Comparison of ENCODE assay signal across 9 mouse cellular contexts in the genomic region with DNA sequence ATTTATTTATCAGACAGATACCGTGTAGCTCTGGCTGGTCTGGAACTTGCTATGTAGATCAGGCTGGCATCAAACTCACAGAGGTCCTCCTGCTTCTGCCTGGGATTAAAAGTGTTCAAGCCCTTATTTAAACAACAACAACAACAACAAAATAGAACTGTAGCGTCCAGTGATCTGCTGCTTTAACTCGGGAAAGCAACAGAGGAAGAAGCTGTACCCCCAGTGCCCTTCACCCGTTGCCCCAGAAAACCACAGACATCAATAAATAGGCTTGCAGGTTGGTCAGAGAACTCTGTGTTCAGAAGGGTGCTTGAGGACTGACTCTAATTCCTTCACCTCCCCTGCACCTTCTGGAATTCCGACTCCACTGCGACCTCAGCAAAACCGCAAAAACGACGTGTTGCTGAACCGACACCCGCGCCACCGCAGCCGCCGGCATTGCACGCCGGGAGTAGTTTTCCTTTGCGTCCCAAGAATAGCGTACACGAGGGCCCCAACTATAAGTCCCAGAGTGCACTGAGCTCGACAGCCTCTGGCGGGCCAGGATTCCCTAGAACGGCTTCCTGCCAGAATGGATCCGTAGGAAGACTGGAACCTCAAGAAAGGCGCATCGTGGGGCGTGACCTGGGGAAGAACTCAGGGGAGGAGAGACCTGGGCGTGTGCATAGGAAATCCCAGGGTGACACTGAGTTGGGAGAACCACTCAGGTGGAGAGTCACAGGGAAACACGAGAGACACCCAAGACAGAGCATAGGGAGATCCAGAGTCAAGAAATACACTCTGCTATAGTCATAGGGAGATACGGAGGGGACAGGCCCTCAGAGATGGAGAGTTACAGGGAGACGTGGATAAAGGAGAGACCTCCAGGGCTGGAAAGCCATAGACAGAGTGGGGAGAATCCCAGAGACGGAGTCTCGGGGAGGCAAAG. TPM values are rescaled to one million over a fixed set of nuclear protein-coding genes. Genes with fewer than 3 reads are reported as not detected.
DNase-seq lines count a peak whose midpoint lies in the region; ATAC-seq and TF ChIP-seq lines count a peak whose summit lies in the region.
"Had no signal": no experiment of that assay in that cellular context is flagged by ENCODE, and none has a peak within 500 bp of the region (broad histone marks: within the 10 kb centered on the region; RNA-seq: fewer than 3 reads in every experiment).

No protein-coding gene starts in this region.

- no peak for DNase-seq in kidney, adult 8-10 months
- peak; percentile 68 for DNase-seq in hindbrain, postnatal 0 days (ENCODE audit: low spot score)
- DNase-seq in lung, postnatal 0 days (ENCODE audit: low spot score) = peak; percentile 76
- no peak for DNase-seq in spleen, adult 12 weeks (ENCODE audit: low spot score)

- peak overlapping the region; percentile 40; the same call in 1 of the 2 replicates for H3K9ac ChIP-seq in kidney, embryonic 14.5 days (ENCODE audit: low read depth, low read length)
- H3K9ac ChIP-seq in forebrain, embryonic 15.5 days (replicated peaks) = peak overlapping the region; percentile 31
- peak overlapping the region; percentile 35; the same call in 1 of the 2 replicates for H3K9ac ChIP-seq in hindbrain, postnatal 0 days (replicated peaks; ENCODE audit: low read length)
- 0 out of 2 replicates have a peak overlapping the region, but pooled peaks have one; percentile 13 for H3K9ac ChIP-seq in lung, postnatal 0 days (replicated peaks; ENCODE audit: low read depth)
- H3K9ac ChIP-seq in stomach, embryonic 15.5 days = no peak overlapping the region

- no peaks in the 10 kb centered on the region for H3K9me3 ChIP-seq in kidney, embryonic 14.5 days (ENCODE audit: control insufficient read depth, low read length)
- no peaks in the 10 kb centered on the region for H3K9me3 ChIP-seq in forebrain, embryonic 15.5 days
- no peaks in the 10 kb centered on the region for H3K9me3 ChIP-seq in hindbrain, postnatal 0 days (ENCODE audit: low read length)
- H3K9me3 ChIP-seq in lung, postnatal 0 days (ENCODE audit: low read length) = no peaks in the 10 kb centered on the region
- H3K9me3 ChIP-seq in stomach, embryonic 15.5 days = no peaks in the 10 kb centered on the region

- H3K36me3 ChIP-seq in kidney, embryonic 14.5 days (ENCODE audit: control insufficient read depth, insufficient read depth, low read length) = peaks cover 17% of the 10 kb centered on the region
- H3K36me3 ChIP-seq in forebrain, embryonic 15.5 days = peaks cover 9% of the 10 kb centered on the region
- peaks cover 15% of the 10 kb centered on the region; the same call in 1 of the 2 replicates for H3K36me3 ChIP-seq in hindbrain, postnatal 0 days (ENCODE audit: insufficient read depth, low read length)
- peaks cover 16% of the 10 kb centered on the region for H3K36me3 ChIP-seq in lung, postnatal 0 days (ENCODE audit: insufficient read depth, low read length)
- H3K36me3 ChIP-seq in stomach, embryonic 15.5 days = peaks cover 5% of the 10 kb centered on the region

- peak overlapping the region; percentile 56 for H3K4me2 ChIP-seq in kidney, embryonic 14.5 days (replicated peaks; ENCODE audit: low read depth, low read length)
- peak overlapping the region; percentile 88 for H3K4me2 ChIP-seq in forebrain, embryonic 15.5 days (replicated peaks)
- H3K4me2 ChIP-seq in hindbrain, postnatal 0 days (ENCODE audit: low read depth, low read length) = peak overlapping the region; percentile 88
- H3K4me2 ChIP-seq in lung, postnatal 0 days (replicated peaks; ENCODE audit: low read depth, low read length) = peak overlapping the region; percentile 54
- peak overlapping the region; percentile 69 for H3K4me2 ChIP-seq in stomach, embryonic 15.5 days

- H3K27ac ChIP-seq in kidney, embryonic 14.5 days (ENCODE audit: low read depth, low read length) = no peak overlapping the region
- H3K27ac ChIP-seq in brown adipose tissue, adult 24 weeks (replicated peaks; ENCODE audit: low read depth, low read length) = peak overlapping the region; percentile 19; the same call in 1 of the 2 replicates
- no peak overlapping the region for H3K27ac ChIP-seq in forebrain, embryonic 15.5 days (replicated peaks)
- no peak overlapping the region for H3K27ac ChIP-seq in hindbrain, postnatal 0 days
- no peak overlapping the region for H3K27ac ChIP-seq in lung, postnatal 0 days (ENCODE audit: low read length)
- H3K27ac ChIP-seq in stomach, embryonic 15.5 days = no peak overlapping the region

- no peak for TF ChIP-seq EP300 in lung, postnatal 0 days (IDR thresholded peaks at IDR 0.05)

- TF ChIP-seq CTCF in hindbrain, postnatal 0 days (IDR thresholded peaks at IDR 0.05; ENCODE audit: low read depth) = no peak
- TF ChIP-seq CTCF in lung, postnatal 0 days (IDR thresholded peaks at IDR 0.05) = no peak

- 7% methylated on average over 33 of the region's 33 CpGs for WGBS in kidney, embryonic 14.5 days
- WGBS in forebrain, embryonic 15.5 days = 7% methylated on average over 33 of the region's 33 CpGs
- WGBS in hindbrain, postnatal 0 days = 8% methylated on average over 33 of the region's 33 CpGs
- WGBS in lung, postnatal 0 days = 4% methylated on average over 33 of the region's 33 CpGs
- 6% methylated on average over 33 of the region's 33 CpGs for WGBS in stomach, embryonic 15.5 days

- peak overlapping the region; percentile 33 for H3K4me3 ChIP-seq in kidney, embryonic 14.5 days (ENCODE audit: low read length)
- H3K4me3 ChIP-seq in brown adipose tissue, adult 24 weeks (ENCODE audit: insufficient read depth, low read depth, low read length) = peak overlapping the region; percentile 45
- H3K4me3 ChIP-seq in forebrain, embryonic 15.5 days = peak overlapping the region; percentile 47
- H3K4me3 ChIP-seq in hindbrain, postnatal 0 days (ENCODE audit: low read length) = peak overlapping the region; percentile 55
- H3K4me3 ChIP-seq in lung, postnatal 0 days (ENCODE audit: low read depth, low read length) = peak overlapping the region; percentile 31
- H3K4me3 ChIP-seq in stomach, embryonic 15.5 days (replicated peaks) = peak overlapping the region; percentile 34

- peaks cover 38% of the 10 kb centered on the region for H3K27me3 ChIP-seq in kidney, embryonic 14.5 days (ENCODE audit: control insufficient read depth, insufficient read depth, low read length)
- peaks cover 3% of the 10 kb centered on the region; the same call in 1 of the 2 replicates for H3K27me3 ChIP-seq in forebrain, embryonic 15.5 days
- H3K27me3 ChIP-seq in hindbrain, postnatal 0 days (ENCODE audit: insufficient read depth, low read length) = no peaks in the 10 kb centered on the region; the same call in 1 of the 2 replicates
- peaks cover 13% of the 10 kb centered on the region; the same call in 1 of the 2 replicates for H3K27me3 ChIP-seq in lung, postnatal 0 days (replicated peaks; ENCODE audit: insufficient read depth, low read length)
- peaks cover 26% of the 10 kb centered on the region for H3K27me3 ChIP-seq in stomach, embryonic 15.5 days (replicated peaks)

- peaks cover 9% of the 10 kb centered on the region; the same call in 1 of the 2 replicates for H3K4me1 ChIP-seq in kidney, embryonic 14.5 days (ENCODE audit: control insufficient read depth, insufficient read depth, low read length)
- H3K4me1 ChIP-seq in brown adipose tissue, adult 24 weeks (ENCODE audit: control insufficient read depth, insufficient read depth, insufficient read length, low read length) = peaks cover 25% of the 10 kb centered on the region
- H3K4me1 ChIP-seq in forebrain, embryonic 15.5 days = peaks cover 50% of the 10 kb centered on the region
- H3K4me1 ChIP-seq in hindbrain, postnatal 0 days (ENCODE audit: insufficient read depth, low read length) = 0 out of 2 replicates have a peak, but pooled peaks cover 5% of the 10 kb centered on the region
- peaks cover 17% of the 10 kb centered on the region; the same call in 1 of the 2 replicates for H3K4me1 ChIP-seq in lung, postnatal 0 days (ENCODE audit: insufficient read depth, low read depth, low read length)
- peaks cover 37% of the 10 kb centered on the region for H3K4me1 ChIP-seq in stomach, embryonic 15.5 days

- ATAC-seq in kidney, embryonic 14.5 days (ENCODE audit: low FRiP score, low TSS enrichment) = peak; percentile 33; the same call in 1 of the 2 replicates
- 0 out of 2 replicates have a peak, but pooled peaks have one; percentile 17 for ATAC-seq in forebrain, embryonic 15.5 days (replicated peaks)
- peak; percentile 44 for ATAC-seq in hindbrain, postnatal 0 days
- ATAC-seq in lung, postnatal 0 days = peak; percentile 51
- no peak; the same call in 1 of the 2 replicates for ATAC-seq in stomach, embryonic 15.5 days (ENCODE audit: insufficient read depth, low FRiP score, low read depth)

RNA-seq across cellular contexts. Expression of gene Prkcg, which starts 12.9 kb away (rescaled TPM):
- 0.10 and 0.28 TPM in 2 replicates for polyA plus RNA-seq in kidney, embryonic 14.5 days (2014; fragmentation: Nextera tagmentation; extraction: Ambion mirVana)
- 1.4 and 2.9 TPM in 2 replicates for polyA plus RNA-seq in brown adipose tissue, adult 24 weeks (2012; ENCODE audit: insufficient read depth, insufficient read length, missing spikeins)
- polyA plus RNA-seq in forebrain, embryonic 15.5 days (2015; fragmentation: Nextera tagmentation; extraction: Ambion mirVana) = 1.5 and 2.0 TPM in 2 replicates
- total RNA-seq in hindbrain, postnatal 0 days (2014; rRNA removed) = 6.7 and 8.0 TPM in 2 replicates
- 4.2 and 5.7 TPM in 2 replicates for polyA plus RNA-seq in hindbrain, postnatal 0 days (2015; fragmentation: Nextera tagmentation; extraction: Ambion mirVana)
- 0.21 and 0.58 TPM in 2 replicates for polyA plus RNA-seq in lung, postnatal 0 days (2015; fragmentation: Nextera tagmentation; extraction: Ambion mirVana)
- 0.40 and 0.49 TPM in 2 replicates for polyA plus RNA-seq in stomach, embryonic 15.5 days (2015; fragmentation: Nextera tagmentation; extraction: Ambion mirVana)

RNA-seq across cellular contexts. Expression of gene Myadm, which starts 13.0 kb away (rescaled TPM):
- polyA plus RNA-seq in kidney, embryonic 14.5 days (2014; fragmentation: Nextera tagmentation; extraction: Ambion mirVana) = 50.5 and 81.3 TPM in 2 replicates
- 45.0 and 52.3 TPM in 2 replicates for polyA plus RNA-seq in brown adipose tissue, adult 24 weeks (2012; ENCODE audit: insufficient read depth, insufficient read length, missing spikeins)
- polyA plus RNA-seq in forebrain, embryonic 15.5 days (2015; fragmentation: Nextera tagmentation; extraction: Ambion mirVana) = 19.6 and 21.4 TPM in 2 replicates
- 22.6 and 42.7 TPM in 2 replicates for total RNA-seq in hindbrain, postnatal 0 days (2014; rRNA removed)
- polyA plus RNA-seq in hindbrain, postnatal 0 days (2015; fragmentation: Nextera tagmentation; extraction: Ambion mirVana) = 25.9 and 29.1 TPM in 2 replicates
- 142 and 144 TPM in 2 replicates for polyA plus RNA-seq in lung, postnatal 0 days (2015; fragmentation: Nextera tagmentation; extraction: Ambion mirVana)
- 140 and 141 TPM in 2 replicates for polyA plus RNA-seq in stomach, embryonic 15.5 days (2015; fragmentation: Nextera tagmentation; extraction: Ambion mirVana)

RNA-seq across cellular contexts. Expression of gene Cacng7, which starts 30.9 kb away (rescaled TPM):
- 2.2 and 2.8 TPM in 2 replicates for polyA plus RNA-seq in kidney, embryonic 14.5 days (2014; fragmentation: Nextera tagmentation; extraction: Ambion mirVana)
- 3.4 and 3.6 TPM in 2 replicates for polyA plus RNA-seq in brown adipose tissue, adult 24 weeks (2012; ENCODE audit: insufficient read depth, insufficient read length, missing spikeins)
- polyA plus RNA-seq in forebrain, embryonic 15.5 days (2015; fragmentation: Nextera tagmentation; extraction: Ambion mirVana) = 3.4 and 4.5 TPM in 2 replicates
- total RNA-seq in hindbrain, postnatal 0 days (2014; rRNA removed) = 115 and 116 TPM in 2 replicates
- 4.0 and 4.6 TPM in 2 replicates for polyA plus RNA-seq in hindbrain, postnatal 0 days (2015; fragmentation: Nextera tagmentation; extraction: Ambion mirVana)
- polyA plus RNA-seq in lung, postnatal 0 days (2015; fragmentation: Nextera tagmentation; extraction: Ambion mirVana) = 0.25 and 0.48 TPM in 2 replicates
- 2.5 and 2.6 TPM in 2 replicates for polyA plus RNA-seq in stomach, embryonic 15.5 days (2015; fragmentation: Nextera tagmentation; extraction: Ambion mirVana)

RNA-seq across cellular contexts. Expression of gene Nlrp12, which starts 52.4 kb away (rescaled TPM):
- polyA plus RNA-seq in kidney, embryonic 14.5 days (2014; fragmentation: Nextera tagmentation; extraction: Ambion mirVana) = 0.03 TPM in 1 of 2 replicates, not detected in the other
- not detected in 2 replicates for polyA plus RNA-seq in brown adipose tissue, adult 24 weeks (2012; ENCODE audit: insufficient read depth, insufficient read length, missing spikeins)
- polyA plus RNA-seq in forebrain, embryonic 15.5 days (2015; fragmentation: Nextera tagmentation; extraction: Ambion mirVana) = not detected in 2 replicates
- 0.10 TPM in 1 of 2 replicates, not detected in the other for total RNA-seq in hindbrain, postnatal 0 days (2014; rRNA removed)
- polyA plus RNA-seq in hindbrain, postnatal 0 days (2015; fragmentation: Nextera tagmentation; extraction: Ambion mirVana) = 0.03 and 0.05 TPM in 2 replicates
- polyA plus RNA-seq in lung, postnatal 0 days (2015; fragmentation: Nextera tagmentation; extraction: Ambion mirVana) = 0.19 and 0.21 TPM in 2 replicates
- 0.08 TPM in 1 of 2 replicates, not detected in the other for polyA plus RNA-seq in stomach, embryonic 15.5 days (2015; fragmentation: Nextera tagmentation; extraction: Ambion mirVana)
- polyA plus RNA-seq: large intestine, adult 2 months had no signal

Comparison
In these comparisons a context has a peak if more than half of its experiments do, and no peak if none do; other contexts are left out.
1. DNase-seq: peak in hindbrain, postnatal 0 days (single experiment) and lung, postnatal 0 days (single experiment); none in kidney, adult 8-10 months (0 of 2) and spleen, adult 12 weeks (single experiment).
2. Peak in every context shown above with its lines, with median percentiles within 50 percentile points of each other: H3K4me2 ChIP-seq and H3K4me3 ChIP-seq.